Mouse (Mus musculus): ENCODE measurements around the gene Nudt9. TPM values are rescaled to one million over a fixed set of nuclear protein-coding genes. Genes with fewer than 3 reads are reported as not detected.
A peak's percentile ranks its signal among the peaks of the same experiment; 100 is the strongest.

Gene Nudt9
- 55.8 and 58.8 TPM in 2 replicates for polyA plus RNA-seq (2016; fragmentation: Nextera tagmentation; extraction: Ambion mirVana)

- ATAC-seq (ENCODE audit: low FRiP score), result peak; percentile 99
- peak within 1 kb of the TSS; percentile 83 for H3K27ac ChIP-seq
- H3K9me3 ChIP-seq, result no peaks in the 10 kb centered on the region
- no peaks in the 10 kb centered on the region for H3K27me3 ChIP-seq
- peak within 1 kb of the TSS; percentile 83 for H3K9ac ChIP-seq
- H3K4me1 ChIP-seq, result peaks cover 13% of the 10 kb centered on the region
- peak within 1 kb of the TSS; percentile 85 for H3K4me3 ChIP-seq (replicated peaks)
- H3K4me2 ChIP-seq, result peak within 1 kb of the TSS; percentile 60
- peaks cover 11% of the 10 kb centered on the region for H3K36me3 ChIP-seq (replicated peaks)
- 5% methylated on average over 84 of the region's 90 CpGs for WGBS
Observed at GRCm38 (mm10) chr5:104046256-104047199, at the start of gene Nudt9. TSS of gene Nudt9 (plus strand) at chr5:104046306.

GRCm38 (mm10) chr5:103998739-103999138 is 47.4 kb upstream of the Nudt9 start:
- Histone ChIP-seq H3K4me2 (no peak overlapping the region), H3K4me1 (peaks cover 14% of the 10 kb centered on the region), H3K27me3 (no peaks in the 10 kb centered on the region; the same call in 1 of the 2 replicates), H3K9ac (no peak overlapping the region), H3K36me3 (replicated peaks) (no peaks in the 10 kb centered on the region), H3K9me3 (no peaks in the 10 kb centered on the region), H3K27ac (no peak overlapping the region), H3K4me3 (replicated peaks) (no peak overlapping the region)
- WGBS, result 83% methylated on average over 5 of the region's 5 CpGs
- no peak for ATAC-seq (ENCODE audit: low FRiP score)

GRCm38 (mm10) chr5:103999738-104000137 is 46.4 kb upstream of the Nudt9 start:
- Histone ChIP-seq H3K9ac (no peak overlapping the region), H3K36me3 (replicated peaks) (no peaks in the 10 kb centered on the region), H3K9me3 (no peaks in the 10 kb centered on the region), H3K27me3 (no peaks in the 10 kb centered on the region; the same call in 1 of the 2 replicates), H3K27ac (no peak overlapping the region), H3K4me1 (peaks cover 14% of the 10 kb centered on the region), H3K4me3 (replicated peaks) (no peak overlapping the region), H3K4me2 (no peak overlapping the region)
- ATAC-seq (ENCODE audit: low FRiP score), result 0 out of 2 replicates have a peak, but pooled peaks have one; percentile 58
- WGBS, result 6% methylated on average over 5 of the region's 5 CpGs

- Histone ChIP-seq H3K4me2 (peak overlapping the region; percentile 35), H3K27me3 (no peaks in the 10 kb centered on the region; the same call in 1 of the 2 replicates), H3K36me3 (replicated peaks) (no peaks in the 10 kb centered on the region), H3K9ac (peak overlapping the region; percentile 1; the same call in 1 of the 2 replicates), H3K4me3 (replicated peaks) (peak overlapping the region; percentile 16), H3K4me1 (peaks cover 14% of the 10 kb centered on the region), H3K27ac (no peak overlapping the region), H3K9me3 (no peaks in the 10 kb centered on the region)
- 13% methylated on average over 18 of the region's 18 CpGs for WGBS
- ATAC-seq (ENCODE audit: low FRiP score), result 0 out of 2 replicates have a peak, but pooled peaks have one; percentile 14
Observed at GRCm38 (mm10) chr5:104002549-104003255, 43.4 kb upstream of the Nudt9 start.

GRCm38 (mm10) chr5:104003256-104003931 is 42.7 kb upstream of the Nudt9 start:
- Histone ChIP-seq H3K27me3 (no peaks in the 10 kb centered on the region; the same call in 1 of the 2 replicates), H3K4me1 (peaks cover 14% of the 10 kb centered on the region), H3K4me2 (peak overlapping the region; percentile 35), H3K9ac (peak overlapping the region; percentile 1; the same call in 1 of the 2 replicates), H3K9me3 (no peaks in the 10 kb centered on the region), H3K36me3 (replicated peaks) (no peaks in the 10 kb centered on the region), H3K27ac (no peak overlapping the region), H3K4me3 (replicated peaks) (no peak overlapping the region; the same call in 1 of the 2 replicates)
- WGBS, result 49% methylated on average over 15 of the region's 15 CpGs
- no peak for ATAC-seq (ENCODE audit: low FRiP score)

- Histone ChIP-seq H3K4me2 (no peak overlapping the region), H3K9ac (no peak overlapping the region), H3K36me3 (replicated peaks) (no peaks in the 10 kb centered on the region), H3K4me1 (peaks cover 14% of the 10 kb centered on the region), H3K9me3 (no peaks in the 10 kb centered on the region), H3K27me3 (no peaks in the 10 kb centered on the region; the same call in 1 of the 2 replicates), H3K4me3 (replicated peaks) (no peak overlapping the region), H3K27ac (no peak overlapping the region)
- no peak for ATAC-seq (ENCODE audit: low FRiP score)
- WGBS, result 89% methylated on average over 2 of the region's 2 CpGs
Observed at GRCm38 (mm10) chr5:104003955-104004354, 42.2 kb upstream of the Nudt9 start.

- no peaks in the 10 kb centered on the region; the same call in 1 of the 2 replicates for H3K27me3 ChIP-seq
- no peak for ATAC-seq (ENCODE audit: low FRiP score)
- no peaks in the 10 kb centered on the region for H3K36me3 ChIP-seq (replicated peaks)
Observed at GRCm38 (mm10) chr5:104006811-104007210, 39.3 kb upstream of the Nudt9 start.

GRCm38 (mm10) chr5:104007801-104008200 is 38.3 kb upstream of the Nudt9 start:
- 78% methylated on average over 5 of the region's 5 CpGs for WGBS
- no peak overlapping the region for H3K9ac ChIP-seq
- no peak for ATAC-seq (ENCODE audit: low FRiP score)
- no peak overlapping the region for H3K4me3 ChIP-seq (replicated peaks)
- no peaks in the 10 kb centered on the region for H3K9me3 ChIP-seq
- no peak overlapping the region for H3K27ac ChIP-seq
- no peaks in the 10 kb centered on the region; the same call in 1 of the 2 replicates for H3K27me3 ChIP-seq
- H3K4me1 ChIP-seq, result peaks cover 7% of the 10 kb centered on the region
- no peaks in the 10 kb centered on the region for H3K36me3 ChIP-seq (replicated peaks)
- no peak overlapping the region for H3K4me2 ChIP-seq

More at GRCm38 (mm10) chr5:104006811-104007210, 39.3 kb upstream of the Nudt9 start:
- no peak overlapping the region for H3K27ac ChIP-seq
- no peak overlapping the region for H3K4me2 ChIP-seq
- H3K4me1 ChIP-seq, result peaks cover 14% of the 10 kb centered on the region
- H3K4me3 ChIP-seq (replicated peaks), result no peak overlapping the region
- H3K9me3 ChIP-seq, result no peaks in the 10 kb centered on the region
- H3K9ac ChIP-seq, result no peak overlapping the region
- WGBS, result 64% methylated on average over 3 of the region's 3 CpGs

GRCm38 (mm10) chr5:104009421-104009820 is 36.7 kb upstream of the Nudt9 start:
- no peak overlapping the region for H3K27ac ChIP-seq
- no peaks in the 10 kb centered on the region for H3K36me3 ChIP-seq (replicated peaks)
- no peak overlapping the region for H3K4me2 ChIP-seq
- 93% methylated on average over 3 of the region's 3 CpGs for WGBS
- H3K9me3 ChIP-seq, result no peaks in the 10 kb centered on the region
- ATAC-seq (ENCODE audit: low FRiP score), result no peak
- H3K4me1 ChIP-seq, result no peaks in the 10 kb centered on the region
- no peak overlapping the region for H3K9ac ChIP-seq
- H3K27me3 ChIP-seq, result no peaks in the 10 kb centered on the region
- no peak overlapping the region for H3K4me3 ChIP-seq (replicated peaks)

- 95% methylated on average over 7 of the region's 7 CpGs for WGBS
- Histone ChIP-seq H3K27me3 (no peaks in the 10 kb centered on the region), H3K4me2 (no peak overlapping the region)
Observed at GRCm38 (mm10) chr5:104010261-104010660, 35.8 kb upstream of the Nudt9 start.

GRCm38 (mm10) chr5:104011419-104011818 is 34.7 kb upstream of the Nudt9 start:
- H3K4me1 ChIP-seq, result no peaks in the 10 kb centered on the region
- no peak overlapping the region for H3K4me3 ChIP-seq (replicated peaks)
- no peak overlapping the region for H3K27ac ChIP-seq
- no peaks in the 10 kb centered on the region for H3K9me3 ChIP-seq
- no peak overlapping the region for H3K4me2 ChIP-seq
- no peak for ATAC-seq (ENCODE audit: low FRiP score)
- H3K36me3 ChIP-seq (replicated peaks), result no peaks in the 10 kb centered on the region
- no peaks in the 10 kb centered on the region for H3K27me3 ChIP-seq
- H3K9ac ChIP-seq, result no peak overlapping the region

More at GRCm38 (mm10) chr5:104010261-104010660, 35.8 kb upstream of the Nudt9 start:
- Histone ChIP-seq H3K27ac (no peak overlapping the region), H3K9ac (no peak overlapping the region), H3K4me3 (replicated peaks) (no peak overlapping the region), H3K36me3 (replicated peaks) (no peaks in the 10 kb centered on the region), H3K4me1 (no peaks in the 10 kb centered on the region), H3K9me3 (no peaks in the 10 kb centered on the region)
- no peak for ATAC-seq (ENCODE audit: low FRiP score)

All from forebrain, embryonic 12.5 days (tissue).